Mouse (Mus musculus): ENCODE results near the gene Yipf1. TPM values are rescaled to one million over a fixed set of nuclear protein-coding genes. Genes with fewer than 3 reads are reported as not detected.
"Not testable (repeated sequence)": the region's sequence is repeated elsewhere in the genome, so short reads cannot be mapped to it uniquely, and the experiment has no call there.

Yipf1 gene
- total RNA-seq, 4 experiments from 2014 or later = 7.4 to 9.7 (median 8.9) TPM

- no peak for DNase-seq (ENCODE audit: low spot score in 2 of 2)
These were observed 8.9 kb downstream of the Yipf1 start for GRCm38 (mm10) chr4:107323113-107323512.

GRCm38 (mm10) chr4:107328530-107328929 is 14.4 kb downstream of the Yipf1 start:
- DNase-seq (ENCODE audit: low spot score in 2 of 2) = no peak

GRCm38 (mm10) chr4:107333514-107333913 is 19.4 kb downstream of the Yipf1 start:
- DNase-seq (ENCODE audit: low spot score in 2 of 2) = no peak

GRCm38 (mm10) chr4:107336356-107336755 is 22.2 kb downstream of the Yipf1 start:
- no peak for DNase-seq (ENCODE audit: low spot score in 2 of 2)

- no peak for DNase-seq (ENCODE audit: low spot score in 2 of 2)
These were observed 23.3 kb downstream of the Yipf1 start for GRCm38 (mm10) chr4:107337455-107337854.

- DNase-seq (ENCODE audit: low spot score in 2 of 2) = no peak
These were observed 27.2 kb downstream of the Yipf1 start for GRCm38 (mm10) chr4:107341354-107341753.

GRCm38 (mm10) chr4:107344612-107345011 is 30.4 kb downstream of the Yipf1 start:
- DNase-seq (ENCODE audit: low spot score in 2 of 2) = no peak

- no peak for DNase-seq (ENCODE audit: low spot score in 2 of 2)
These were observed 33.1 kb downstream of the Yipf1 start for GRCm38 (mm10) chr4:107347221-107347620.

GRCm38 (mm10) chr4:107348529-107349310 is 34.6 kb downstream of the Yipf1 start:
- no peak for DNase-seq (ENCODE audit: low spot score in 2 of 2)

GRCm38 (mm10) chr4:107349311-107350008 is 35.3 kb downstream of the Yipf1 start:
- DNase-seq (ENCODE audit: low spot score in 2 of 2) = no peak

- no peak for DNase-seq (ENCODE audit: low spot score in 2 of 2)
These were observed 37.2 kb downstream of the Yipf1 start for GRCm38 (mm10) chr4:107351368-107351767.

- no peak for DNase-seq (ENCODE audit: low spot score in 2 of 2)
These were observed 39.4 kb downstream of the Yipf1 start for GRCm38 (mm10) chr4:107353612-107354011.

- DNase-seq (ENCODE audit: low spot score in 2 of 2) = no peak
These were observed 40.0 kb downstream of the Yipf1 start for GRCm38 (mm10) chr4:107354126-107354525.

GRCm38 (mm10) chr4:107354543-107354942 is 40.4 kb downstream of the Yipf1 start:
- DNase-seq (ENCODE audit: low spot score in 2 of 2) = no peak

GRCm38 (mm10) chr4:107357172-107357571 is 43.0 kb downstream of the Yipf1 start:
- not testable (repeated sequence) for DNase-seq (ENCODE audit: low spot score in 2 of 2)

GRCm38 (mm10) chr4:107358460-107358859 is 44.3 kb downstream of the Yipf1 start:
- DNase-seq (ENCODE audit: low spot score in 2 of 2) = no peak

GRCm38 (mm10) chr4:107360457-107361145 is 46.4 kb downstream of the Yipf1 start:
- no peak for DNase-seq (ENCODE audit: low spot score in 2 of 2)

- DNase-seq (ENCODE audit: low spot score in 2 of 2) = no peak
These were observed 48.6 kb downstream of the Yipf1 start for GRCm38 (mm10) chr4:107362755-107363154.

GRCm38 (mm10) chr4:107363573-107363972 is 49.4 kb downstream of the Yipf1 start:
- no peak for DNase-seq (ENCODE audit: low spot score in 2 of 2)

- DNase-seq (ENCODE audit: low spot score in 2 of 2) = no peak
These were observed 50.1 kb downstream of the Yipf1 start for GRCm38 (mm10) chr4:107364190-107364639.

- not testable (repeated sequence) for DNase-seq (ENCODE audit: low spot score in 2 of 2)
These were observed 52.2 kb downstream of the Yipf1 start for GRCm38 (mm10) chr4:107366408-107366807.

Measured in gastrocnemius, adult 8-10 months (tissue).